Mouse (Mus musculus) layer of hippocampus, postnatal 25 days (tissue): ENCODE measurements around the gene Kansl3. TPM values are rescaled to one million over a fixed set of nuclear protein-coding genes. Genes with fewer than 3 reads are reported as not detected.

ENCODE experiments used
- DNase-seq, 2 experiments: peaks; one replicate each; pipeline ENCODE4 v3.0.0; 2022; ENCODE audit warnings: mixed read lengths in 2 of 2, low spot score in 1 of 2; ENCODE audit errors: extremely low spot score in 1 of 2
- total RNA-seq, 2 experiments: library from RNA; stranded (reverse); gene quantifications; 2 replicates each; pipeline ENCODE4 v1.2.3; 2021

The Kansl3 gene
- total RNA-seq, 2 experiments from 2014 or later: 58.2 to 62.6 TPM

DNA sequence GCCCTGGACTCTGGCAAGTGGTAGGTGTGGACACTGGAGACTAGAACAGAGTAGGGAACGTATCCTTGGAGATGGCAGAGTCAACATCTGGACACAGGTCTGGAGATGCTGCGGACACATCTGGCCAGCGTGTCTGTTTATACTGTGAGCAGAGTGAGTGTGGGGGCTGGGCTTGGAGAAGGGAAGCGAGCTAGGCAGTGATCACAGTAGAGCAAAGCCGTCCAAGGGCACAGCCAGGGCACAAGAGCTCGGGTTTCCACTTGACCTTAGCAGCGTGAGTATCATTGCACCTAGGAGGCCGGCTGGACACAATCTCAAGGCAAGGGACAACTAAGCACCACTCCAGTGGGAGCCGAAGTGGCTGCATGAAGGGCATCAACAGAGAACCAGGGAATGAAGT lies 45.9 kb downstream of the Kansl3 start:
- no peak for DNase-seq

DNA sequence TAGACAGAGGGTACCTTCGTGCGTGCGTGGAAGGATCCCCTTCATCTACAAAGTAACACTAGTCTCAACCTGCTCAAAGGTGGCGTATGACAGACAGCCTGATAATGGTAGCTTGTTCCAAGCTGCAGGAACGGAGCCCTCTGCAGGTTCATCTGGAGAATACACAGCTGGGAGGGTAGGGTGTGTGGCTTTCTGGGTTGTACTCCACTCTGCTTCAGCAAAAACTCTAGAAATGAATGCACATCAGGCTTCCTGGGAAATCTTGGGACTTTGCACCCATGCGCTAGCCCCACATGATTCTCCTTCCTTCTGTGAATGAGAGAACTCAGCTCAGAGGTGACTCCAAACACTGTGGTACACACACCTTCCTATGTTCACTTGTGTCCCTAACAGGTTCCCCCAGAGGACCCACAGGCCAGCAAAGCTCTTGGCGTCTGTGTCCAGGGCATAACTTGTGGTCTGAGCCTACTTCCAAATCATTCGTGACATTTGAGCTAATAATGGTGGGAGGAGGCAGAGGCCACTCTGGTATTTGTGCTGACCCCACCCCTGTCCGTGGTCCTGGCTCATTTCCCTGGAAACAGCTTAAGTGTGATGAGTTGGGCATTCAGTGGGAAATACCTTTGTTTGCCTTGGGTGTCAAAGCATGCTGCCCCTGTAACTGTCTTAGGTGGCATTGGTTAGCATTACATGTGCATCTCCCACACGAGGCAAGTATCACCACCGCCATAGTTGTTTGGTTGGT lies 47.0 kb downstream of the Kansl3 start:
- no peak for DNase-seq

DNA sequence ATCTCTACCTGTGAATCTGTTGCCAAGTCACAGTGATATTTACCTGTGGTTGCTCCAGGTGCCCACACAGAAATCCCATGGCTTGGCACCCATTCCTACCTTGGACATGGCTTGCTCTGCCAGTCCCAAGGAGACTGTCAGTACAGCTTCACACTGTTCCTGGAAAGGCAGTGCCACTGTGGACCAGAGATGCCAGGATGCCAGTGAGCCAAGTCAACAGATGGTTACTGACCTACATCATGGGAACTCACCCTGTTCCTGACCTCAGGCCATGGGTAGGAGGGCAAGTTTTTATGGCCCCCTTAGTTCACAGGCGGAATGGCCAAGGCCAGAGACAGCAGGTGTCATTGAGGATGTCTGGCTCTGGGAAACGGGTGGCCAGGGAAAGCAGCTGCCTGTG lies 47.8 kb downstream of the Kansl3 start:
- DNase-seq: no peak

DNA sequence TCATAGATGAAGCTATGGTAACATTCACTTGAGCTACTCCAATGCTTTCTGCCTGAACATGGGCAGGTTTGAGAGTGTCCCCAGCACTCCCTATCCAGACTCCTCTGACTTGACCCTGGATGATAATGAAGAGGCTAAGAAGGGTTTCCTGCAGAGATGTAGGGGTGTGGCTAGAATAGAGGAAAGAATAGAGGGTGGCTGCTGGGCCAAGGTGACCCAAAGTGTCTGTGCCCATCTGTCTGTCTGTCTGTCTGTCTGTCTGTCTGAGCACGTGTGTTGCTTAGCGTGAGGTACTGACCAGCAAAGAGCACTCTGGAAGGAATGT lies 53.2 kb downstream of the Kansl3 start:
- no peak for DNase-seq

DNA sequence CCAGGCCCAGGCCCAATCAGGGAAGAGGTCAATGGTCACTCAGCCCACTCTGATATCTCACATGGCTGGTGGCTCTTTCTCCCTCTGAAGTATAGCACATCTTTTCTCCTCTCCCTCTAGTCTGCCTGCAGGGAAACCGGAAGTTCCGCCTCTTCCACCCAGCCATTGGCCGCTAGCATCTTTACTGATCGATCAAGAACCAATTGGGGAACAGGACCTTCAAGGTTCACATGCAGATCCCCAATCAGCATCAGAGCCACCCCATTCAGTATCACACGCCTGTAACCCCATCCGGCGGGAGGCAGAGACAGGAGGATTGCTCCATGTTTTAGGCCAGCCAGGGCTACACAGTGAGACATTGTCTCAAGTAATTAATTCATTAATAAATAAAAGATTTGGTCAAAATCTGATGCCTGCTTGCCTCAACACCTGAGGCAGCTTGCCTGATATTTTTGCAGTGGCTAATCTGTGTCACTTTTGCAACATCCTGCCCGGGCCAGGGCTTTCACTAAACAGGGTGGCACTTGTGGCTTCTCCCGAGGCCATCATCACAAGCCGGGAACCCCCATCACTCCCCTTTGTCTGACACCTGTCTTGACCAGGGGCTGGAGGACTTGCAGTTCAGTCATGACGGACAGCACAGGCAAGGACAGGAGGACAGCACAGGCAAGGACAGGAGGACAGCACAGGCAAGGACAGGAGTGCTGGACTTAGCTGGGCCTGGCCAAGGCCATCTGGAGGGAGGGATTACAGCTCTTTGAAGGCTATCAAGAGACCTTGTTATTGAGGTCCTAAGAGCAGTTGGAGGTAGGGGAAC lies 53.8 kb downstream of the Kansl3 start:
- DNase-seq: no peak

DNA sequence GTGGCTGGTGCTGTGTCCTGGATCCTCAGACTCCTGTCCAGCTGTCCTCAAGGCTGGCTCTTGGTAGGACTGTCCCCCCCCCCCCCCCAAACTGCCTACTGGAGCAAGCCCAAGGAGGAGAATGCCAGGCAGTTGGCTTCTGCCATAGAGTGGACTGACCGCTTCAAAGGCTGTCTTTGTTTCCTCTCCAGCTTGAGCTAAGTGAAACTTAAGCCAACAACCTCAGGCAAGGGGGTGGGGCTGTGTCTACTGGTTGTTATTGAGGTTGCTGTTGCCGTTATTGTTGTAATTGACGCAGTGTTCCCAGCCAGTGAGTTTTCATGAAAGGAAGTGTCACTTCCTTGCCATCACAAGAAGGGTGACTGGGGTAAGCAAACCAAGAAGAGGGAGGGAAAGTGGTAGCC lies 59.5 kb downstream of the Kansl3 start:
- no peak for DNase-seq

DNA sequence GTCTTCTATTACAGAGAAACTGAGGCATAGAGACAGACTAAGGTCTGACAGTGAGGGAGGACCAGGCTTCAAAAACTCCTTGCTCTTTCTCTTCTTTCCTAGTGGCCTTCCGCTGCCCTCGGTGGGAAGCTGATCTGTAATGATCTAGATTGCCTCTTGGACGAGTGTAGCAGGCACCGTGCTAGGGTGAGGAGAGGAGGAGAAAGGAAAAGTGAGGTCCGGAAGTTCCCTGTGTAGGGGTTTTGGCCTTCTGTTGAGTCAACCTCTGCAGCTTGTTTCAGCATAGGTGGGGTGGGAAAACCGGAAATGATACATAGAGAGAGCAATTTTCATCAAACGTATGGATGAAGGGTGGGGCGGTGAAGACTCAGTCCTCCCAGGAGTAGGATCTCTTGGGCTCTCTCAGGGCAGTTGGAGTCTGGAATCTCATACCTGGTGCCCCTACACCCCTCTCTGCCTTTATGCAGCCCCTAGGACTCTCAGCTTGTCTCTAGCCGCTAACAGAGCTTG lies 60.0 kb downstream of the Kansl3 start:
- no peak for DNase-seq

DNA sequence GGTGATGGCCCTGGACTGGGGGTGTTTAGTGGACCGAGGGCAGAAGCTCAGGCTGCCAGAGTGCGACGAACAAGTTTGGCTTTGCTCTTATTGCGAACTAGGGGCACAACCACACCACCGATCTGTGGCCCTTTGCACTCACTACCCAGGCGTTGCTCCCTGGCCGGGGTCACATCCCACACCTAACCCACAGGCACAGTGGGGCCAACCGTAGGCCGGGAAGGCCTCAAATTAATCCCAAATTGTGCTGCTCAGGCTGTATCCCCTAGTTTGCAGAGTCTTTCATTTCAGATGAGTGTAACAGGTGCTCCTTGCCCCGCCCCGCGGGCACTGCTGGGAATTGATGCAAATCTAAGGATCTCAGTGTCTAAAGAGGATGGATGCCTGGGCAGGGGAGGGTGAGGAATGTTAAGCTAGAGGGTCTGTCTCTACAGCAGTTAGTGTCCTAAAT lies 60.5 kb downstream of the Kansl3 start:
- no peak for DNase-seq

DNA sequence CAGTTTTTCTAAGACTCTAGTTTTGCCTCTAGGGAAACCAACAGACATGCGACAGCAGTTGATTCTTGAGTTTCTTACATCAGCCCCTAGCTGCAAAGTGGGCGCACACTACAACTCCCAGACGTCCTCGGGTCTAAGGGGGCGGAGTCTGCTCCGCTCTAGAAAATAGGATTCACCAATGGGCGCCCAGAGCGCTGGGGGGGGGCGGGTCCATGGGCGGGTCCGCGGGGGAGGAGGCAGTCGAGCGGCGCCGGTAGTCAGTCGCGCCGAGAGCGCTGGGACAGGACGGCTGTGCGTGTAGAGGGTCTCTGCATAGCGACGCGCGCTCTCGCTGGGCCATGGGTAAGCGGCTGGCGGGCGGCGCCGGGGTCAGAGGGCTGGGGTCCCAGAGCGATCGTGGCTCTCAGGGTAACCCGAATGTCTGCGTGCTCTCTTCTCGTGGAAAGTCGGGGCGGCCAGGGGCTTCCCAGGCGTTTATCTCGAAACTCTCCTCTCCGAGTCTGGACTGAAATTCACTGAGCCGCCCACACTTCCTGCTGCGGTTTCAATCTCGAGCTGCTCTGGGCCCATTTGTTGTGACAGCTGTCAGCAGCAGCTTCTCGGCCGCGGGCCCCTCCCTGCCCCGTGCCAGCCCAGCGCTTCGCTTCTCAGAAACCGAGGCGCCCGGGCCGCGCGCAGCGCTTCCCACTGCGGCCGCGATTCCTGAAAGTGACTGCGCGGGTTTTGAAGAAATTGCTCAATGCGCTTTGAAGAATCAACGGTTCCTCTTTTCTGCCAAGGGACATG lies 61.3 kb downstream of the Kansl3 start, which contains the start of gene Arid5a:
Gene Arid5a, plus strand, starts transcription at position 239 of the 786 bp plus-strand sequence.
- peak; percentile 74 to 87 for DNase-seq

DNA sequence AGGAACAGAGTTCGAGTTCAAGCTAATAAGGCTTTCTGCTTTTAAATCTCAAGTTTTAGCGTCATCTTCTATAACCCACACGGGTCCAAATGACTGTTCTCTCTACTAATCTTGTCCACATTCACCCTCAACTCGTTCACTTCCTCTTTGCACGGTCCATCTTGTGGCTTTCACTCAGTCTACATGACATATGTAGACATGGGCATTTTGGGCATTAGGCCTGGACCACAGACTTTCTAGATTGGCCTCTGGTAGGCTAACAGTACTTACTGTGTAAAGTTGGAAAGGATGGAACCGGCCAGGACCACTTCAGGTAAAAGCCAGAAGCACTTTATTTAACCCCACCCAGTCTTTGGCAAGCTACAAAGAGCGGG lies 61.9 kb downstream of the Kansl3 start:
- no peak for DNase-seq

DNA sequence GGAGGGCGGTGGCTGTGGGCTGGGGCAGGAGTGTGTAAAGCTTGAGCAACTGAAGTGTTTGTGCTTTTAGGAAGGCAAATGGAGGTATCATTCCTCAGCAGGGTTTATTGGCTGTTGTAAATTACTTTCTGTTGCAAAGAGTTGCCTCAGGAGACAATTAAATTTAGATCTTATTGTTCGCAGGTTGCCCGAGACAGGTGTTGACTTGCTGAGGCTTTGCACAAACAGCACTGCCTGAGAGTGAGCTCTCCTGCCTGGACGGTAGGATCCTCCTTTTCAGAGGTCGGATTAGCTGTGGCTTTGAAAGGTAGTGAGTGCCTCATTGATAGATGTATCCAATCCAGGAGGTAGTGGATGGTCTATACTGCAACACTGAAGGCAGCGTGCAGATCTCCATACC lies 62.9 kb downstream of the Kansl3 start:
- no peak for DNase-seq

DNA sequence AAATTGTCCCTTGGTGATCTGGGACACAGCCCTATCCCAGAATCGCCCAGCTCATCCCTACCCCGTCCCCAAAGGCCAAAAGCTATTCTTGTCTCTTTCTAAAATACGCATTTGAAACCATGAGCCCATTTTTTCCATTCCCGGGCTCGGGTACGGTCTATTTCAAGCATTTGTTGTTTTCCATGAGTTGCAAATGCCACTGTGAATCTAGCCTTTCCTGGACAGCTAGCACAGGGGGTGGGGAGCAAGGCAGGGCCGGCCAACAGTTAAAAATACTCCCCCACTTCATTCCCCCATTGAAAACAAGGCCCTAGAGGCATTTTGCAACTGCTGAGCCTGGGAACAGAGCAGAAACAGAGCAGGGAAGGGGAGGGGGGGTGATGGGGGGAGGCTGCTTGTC lies 64.2 kb downstream of the Kansl3 start:
- no peak for DNase-seq

DNA sequence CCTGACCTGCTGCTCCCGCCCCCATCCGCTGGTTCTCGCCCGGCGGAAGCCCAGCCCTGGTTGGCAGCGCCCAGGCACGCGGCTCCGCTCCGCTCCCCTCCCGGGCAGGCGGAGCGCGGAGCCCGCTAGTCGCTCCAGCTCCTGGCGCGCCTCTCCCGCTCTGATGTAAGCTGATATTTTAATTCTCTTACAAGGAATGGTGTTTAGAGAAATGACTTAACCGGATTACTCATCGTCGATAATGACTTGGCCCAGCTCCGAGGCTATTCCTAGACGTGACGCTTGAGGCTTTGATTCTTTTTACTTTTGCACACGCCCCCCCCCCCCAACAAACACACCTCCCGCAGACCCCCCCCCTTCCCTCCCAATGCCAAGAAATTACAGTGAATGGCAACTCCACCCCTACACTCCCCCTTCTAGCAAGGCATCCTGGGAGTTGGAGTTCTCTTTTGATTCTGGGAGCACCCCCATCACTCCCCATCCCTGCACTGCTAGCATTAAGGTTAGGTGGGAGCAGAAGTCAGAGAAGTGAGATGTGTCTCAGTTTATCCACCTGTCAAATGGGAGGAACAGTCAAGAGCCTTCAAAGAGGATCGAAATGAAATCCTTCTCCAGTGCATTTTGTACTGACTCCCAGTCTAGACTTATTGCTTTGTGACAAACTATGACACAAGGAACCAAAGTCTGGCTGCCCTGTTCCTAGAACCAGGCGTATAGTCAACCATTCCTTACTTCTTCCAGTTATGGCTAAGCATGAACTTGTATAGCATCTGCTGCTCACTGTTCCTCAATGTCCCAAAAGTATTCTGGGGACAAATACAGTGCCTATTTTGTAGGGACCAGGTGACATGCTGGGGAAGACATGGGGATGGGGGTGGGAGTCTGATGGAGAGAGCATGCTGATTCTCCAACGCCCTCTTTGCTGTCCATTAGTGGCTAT lies 65.3 kb downstream of the Kansl3 start:
- peak; percentile 50 to 58 for DNase-seq

DNA sequence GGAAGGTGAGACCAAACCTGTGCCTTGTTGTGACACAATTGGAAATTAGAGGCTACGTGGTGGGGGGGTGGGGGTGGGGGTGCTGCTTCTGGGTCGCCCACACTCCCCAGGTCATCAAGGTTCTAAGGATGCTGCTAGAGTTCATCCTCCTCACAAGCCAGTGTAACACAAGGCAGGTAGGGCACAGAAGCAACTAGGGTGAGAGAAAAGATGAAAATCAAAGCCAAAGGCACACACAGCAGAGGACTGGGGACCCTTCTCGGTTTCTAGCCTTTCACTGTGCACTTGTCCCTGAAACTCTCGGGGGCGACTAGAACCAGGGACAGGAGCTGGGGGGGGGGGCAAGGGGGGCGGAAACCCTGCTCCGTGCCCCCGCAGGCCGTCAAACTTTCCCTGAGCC lies 66.0 kb downstream of the Kansl3 start:
- DNase-seq: no peak

DNA sequence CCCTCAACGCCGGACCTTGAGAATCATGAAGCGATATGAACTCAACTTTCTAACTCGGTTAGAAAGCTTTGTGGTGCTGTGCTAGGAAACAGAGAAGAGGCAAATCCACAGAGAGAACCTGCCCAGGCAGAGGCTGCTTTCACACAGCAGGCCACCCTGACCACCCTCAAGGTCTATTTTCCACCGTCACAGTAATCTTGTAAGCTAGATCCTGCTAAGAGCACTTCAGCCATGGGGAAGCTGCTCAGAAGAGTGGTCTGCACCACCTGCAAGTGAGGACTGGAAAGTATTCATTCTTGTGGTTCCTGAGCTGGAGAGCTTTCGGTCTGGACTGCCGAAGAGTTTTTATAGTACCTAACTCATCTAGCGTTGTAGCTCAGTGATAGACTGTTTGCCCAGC lies 66.7 kb downstream of the Kansl3 start:
- no peak for DNase-seq

DNA sequence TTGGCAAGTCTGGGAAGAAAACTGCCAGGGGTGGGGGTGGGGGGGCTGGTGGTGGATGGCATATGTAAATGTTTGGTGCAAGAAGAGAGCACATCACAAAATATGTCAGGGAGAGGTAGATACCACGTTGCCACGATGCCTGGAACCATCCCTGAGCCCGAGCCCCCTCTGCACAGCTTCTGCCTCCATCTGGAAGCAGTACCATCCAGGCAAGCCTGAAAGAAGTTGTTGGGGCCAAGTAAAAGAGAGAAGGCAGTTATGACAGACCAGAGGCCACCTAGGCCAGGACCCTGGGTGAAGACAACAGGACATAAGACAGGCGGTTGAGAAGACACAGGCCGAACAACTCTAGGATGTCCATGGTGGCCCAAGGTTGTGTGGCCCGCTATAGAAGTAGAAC lies 68.5 kb downstream of the Kansl3 start:
- no peak for DNase-seq

DNA sequence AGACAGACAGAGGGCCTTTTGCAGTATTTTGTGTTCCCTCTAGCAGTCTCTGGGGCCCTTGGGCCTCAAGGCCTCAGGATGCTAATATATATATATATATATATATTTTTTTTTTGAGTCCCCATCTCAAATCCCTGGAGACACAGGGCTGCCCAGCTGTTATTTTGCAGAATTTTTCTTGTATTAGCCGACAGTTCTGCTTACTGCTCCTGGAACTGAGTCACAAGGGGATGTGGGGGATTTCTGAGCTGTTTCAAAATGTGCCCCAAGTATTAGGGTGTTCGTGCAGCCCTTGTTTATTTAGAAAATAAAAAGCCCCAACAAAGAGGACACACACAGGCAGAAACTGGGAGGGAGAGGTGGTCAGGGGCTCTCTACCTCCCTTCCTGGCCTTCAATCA lies 69.3 kb downstream of the Kansl3 start:
- DNase-seq: no peak

DNA sequence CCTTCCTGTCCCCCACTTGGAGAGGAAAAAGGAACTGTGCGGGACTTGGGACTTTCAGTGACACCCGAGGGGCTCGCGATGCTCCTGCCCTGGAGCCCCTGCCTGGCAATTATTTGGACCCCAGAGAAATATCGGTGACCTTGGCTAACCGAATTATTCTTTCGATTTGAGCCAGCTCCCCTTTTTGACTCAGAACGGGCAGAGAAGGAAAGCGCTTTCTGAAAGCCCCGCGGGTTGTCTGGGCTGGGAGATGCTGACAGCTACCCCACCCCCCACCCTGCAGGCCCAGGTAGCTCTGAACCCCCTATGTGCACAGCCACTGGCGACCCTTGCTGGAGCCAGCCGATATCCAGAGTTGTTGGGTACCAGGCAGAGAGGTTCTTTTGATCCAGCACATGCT lies 69.9 kb downstream of the Kansl3 start:
- DNase-seq: no peak

DNA sequence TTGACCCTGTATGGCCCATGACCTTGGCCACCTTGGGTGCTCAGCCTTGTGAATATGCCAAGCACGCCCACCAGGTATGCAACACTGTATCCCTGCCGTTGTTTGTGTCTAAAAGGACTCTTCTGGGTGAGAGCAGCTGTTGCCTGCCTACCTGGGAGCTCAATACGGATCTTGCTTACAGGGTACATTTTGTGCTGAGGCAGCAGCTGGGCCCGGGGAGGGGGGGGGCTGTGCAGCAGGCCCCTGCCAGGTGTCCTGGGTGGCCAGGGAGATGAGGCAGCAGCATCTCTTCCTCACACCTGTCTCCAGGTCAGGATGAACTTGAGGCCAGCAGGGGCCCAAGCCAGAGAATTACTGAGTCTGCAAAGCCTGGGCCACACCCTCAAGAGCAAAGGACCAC lies 70.9 kb downstream of the Kansl3 start:
- DNase-seq: no peak
